ENCODE assay signal across 7 mouse cellular contexts in the genomic region with DNA sequence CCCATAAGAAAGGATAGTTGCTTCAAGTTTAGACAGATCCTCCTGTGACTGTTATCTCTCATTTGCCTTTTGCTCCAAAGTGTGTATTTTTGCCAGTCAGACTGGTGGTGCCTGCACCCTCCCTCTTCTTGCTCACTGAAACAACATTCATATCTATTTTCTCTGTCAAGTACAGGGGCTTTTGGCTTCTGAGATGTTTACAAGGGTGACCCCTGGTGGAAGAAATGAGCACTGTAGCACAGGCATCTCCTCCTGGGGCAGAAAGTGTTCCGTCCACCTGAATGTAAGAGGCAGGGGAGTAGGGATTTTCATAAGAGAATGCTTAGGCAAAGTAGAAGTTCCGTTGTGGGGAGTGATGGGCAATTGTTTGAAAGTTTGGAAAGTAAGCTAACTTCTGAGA. TPM values are rescaled to one million over a fixed set of nuclear protein-coding genes. Genes with fewer than 3 reads are reported as not detected.
DNase-seq lines count a peak whose midpoint lies in the region; ATAC-seq and TF ChIP-seq lines count a peak whose summit lies in the region.

No protein-coding gene starts in this region.

- no peaks in the 10 kb centered on the region for H3K9me3 ChIP-seq in ES-E14 (ENCODE audit: control insufficient read depth, insufficient read depth, low read depth, low read length)
- H3K9me3 ChIP-seq in embryonic facial prominence, embryonic 10.5 days = no peaks in the 10 kb centered on the region

- H3K36me3 ChIP-seq in ES-E14 (ENCODE audit: control insufficient read depth, insufficient read depth, low read length, poor library complexity, severe bottlenecking) = peaks cover 26% of the 10 kb centered on the region
- H3K36me3 ChIP-seq in embryonic facial prominence, embryonic 10.5 days (replicated peaks) = no peaks in the 10 kb centered on the region

- peak; percentile 76 for ATAC-seq in megakaryocyte progenitor cell, adult 5-6 weeks (replicated peaks; ENCODE audit: poor library complexity)

- no peak overlapping the region for H3K27ac ChIP-seq in ES-E14 (ENCODE audit: insufficient read depth, low read depth, low read length, poor library complexity, severe bottlenecking)
- no peak overlapping the region for H3K27ac ChIP-seq in embryonic facial prominence, embryonic 10.5 days (replicated peaks)

- in situ Hi-C loops in ES-E14 (cut with MboI; ENCODE audit: low sequenced_read_pairs in 2 of 2, unreplicated experiment in 2 of 2) = loop anchor here in 1 of 2 experiments (5.0 kb wide), 1 partner anchor 80 kb away; no protein-coding TSS in a partner anchor

- WGBS in embryonic facial prominence, embryonic 10.5 days = 44% methylated on average over 2 of the region's 2 CpGs

- peak; percentile 78 for DNase-seq in ES-E14 (ENCODE audit: low read depth, low spot score)
- DNase-seq in adrenal gland, postnatal 25 days = peak; percentile 65
- peak; percentile 79 for DNase-seq in embryonic facial prominence, embryonic 10.5 days (ENCODE audit: low spot score)
- peak; percentile 73 to 83 for DNase-seq in heart, postnatal 14 days
- peak; percentile 69 to 92 for DNase-seq in layer of hippocampus, postnatal 25 days (ENCODE audit: extremely low spot score in 1 of 2, low spot score in 1 of 2)
- DNase-seq in spleen, postnatal 10 days (ENCODE audit: low spot score in 2 of 2) = peak; percentile 44 to 76

- H3K4me3 ChIP-seq in ES-E14 (ENCODE audit: insufficient read depth in 1 of 2, low read depth in 1 of 2, low read length in 2 of 2, poor library complexity in 1 of 2, severe bottlenecking in 1 of 2) = no peak overlapping the region
- no peak overlapping the region for H3K4me3 ChIP-seq in embryonic facial prominence, embryonic 10.5 days

- peaks cover 11 to 17% of the 10 kb centered on the region in 2 experiments for H3K4me1 ChIP-seq in ES-E14 (ENCODE audit: control insufficient read depth in 2 of 2, insufficient read depth in 2 of 2, low read length in 2 of 2, poor library complexity in 1 of 2)
- peaks cover 8% of the 10 kb centered on the region; the same call in 1 of the 2 replicates for H3K4me1 ChIP-seq in embryonic facial prominence, embryonic 10.5 days

- intact Hi-C loops in heart, postnatal 14 days (cut with DNase I) = loop anchor here (1.0 to 5.0 kb wide), 3 partner anchors 85 to 235 kb away; no protein-coding TSS in a partner anchor

- H3K27me3 ChIP-seq in embryonic facial prominence, embryonic 10.5 days (replicated peaks; ENCODE audit: low read depth, poor library complexity, severe bottlenecking) = no peaks in the 10 kb centered on the region

- no peak overlapping the region for H3K9ac ChIP-seq in ES-E14 (ENCODE audit: insufficient read depth, low read depth, low read length, poor library complexity, severe bottlenecking)

TF ChIP-seq in ES-E14, 5 proteins besides CTCF, POLR2A, EP300 and RAD21:
- TF ChIP-seq CHD2 (IDR thresholded peaks at IDR 0.05; ENCODE audit: low read depth, low read length) (no peak), ZC3H11A (IDR thresholded peaks at IDR 0.05; ENCODE audit: borderline replicate concordance, low read depth, low read length) (peak; percentile 92)

RNA-seq across cellular contexts. Expression of gene Tango6, which starts 35.5 kb away (rescaled TPM):
- total RNA-seq in ES-E14 (2012; rRNA removed) = 13.6 and 16.5 TPM in 2 replicates
- 10.8 and 13.7 TPM in 2 replicates for total RNA-seq in adrenal gland, postnatal 25 days (2021)
- 16.3 and 16.8 TPM in 2 replicates for polyA plus RNA-seq in embryonic facial prominence, embryonic 10.5 days (2016; fragmentation: Nextera tagmentation; extraction: Ambion mirVana)
- 1 to 10 TPM; 8.8 to 9.5 TPM for total RNA-seq in heart, postnatal 14 days (2021)
- total RNA-seq in layer of hippocampus, postnatal 25 days (2021) = 1 to 10 TPM; 5.7 to 7.1 TPM
- total RNA-seq in megakaryocyte progenitor cell, adult 5-6 weeks (2015) = 6.4 and 8.0 TPM in 2 replicates
- 5.6 and 5.7 TPM in 2 replicates for total RNA-seq in megakaryocyte progenitor cell, adult 5-6 weeks (2017)

RNA-seq across cellular contexts. Expression of gene Cdh1, which starts 44.2 kb away (rescaled TPM):
- 254 and 424 TPM in 2 replicates for total RNA-seq in ES-E14 (2012; rRNA removed)
- 0.06 and 0.48 TPM in 2 replicates for total RNA-seq in adrenal gland, postnatal 25 days (2021)
- 22.1 and 24.4 TPM in 2 replicates for polyA plus RNA-seq in embryonic facial prominence, embryonic 10.5 days (2016; fragmentation: Nextera tagmentation; extraction: Ambion mirVana)
- under 1 TPM; 0.39 to 0.96 TPM for total RNA-seq in heart, postnatal 14 days (2021)
- total RNA-seq in layer of hippocampus, postnatal 25 days (2021) = under 1 TPM; 0.42 to 0.59 TPM
- total RNA-seq in megakaryocyte progenitor cell, adult 5-6 weeks (2015) = 0.42 and 1.2 TPM in 2 replicates
- total RNA-seq in megakaryocyte progenitor cell, adult 5-6 weeks (2017) = 0.62 and 1.3 TPM in 2 replicates

Comparison
In these comparisons a context has a peak if more than half of its experiments do, and no peak if none do; other contexts are left out.
1. RNA of gene Cdh1, which starts 44.2 kb away (total RNA-seq): 254 to 424 TPM in ES-E14; 0.42 to 1.3 TPM in megakaryocyte progenitor cell, adult 5-6 weeks, 0.39 to 0.96 TPM in heart, postnatal 14 days, 0.42 to 0.59 TPM in layer of hippocampus, postnatal 25 days and 0.06 to 0.48 TPM in adrenal gland, postnatal 25 days; every median in the first group is over 100 times any median in the second.
2. Peak in every context shown above with its lines, with median percentiles within 50 percentile points of each other: DNase-seq.